Mouse (Mus musculus): ENCODE data around the gene Tmem243. TPM values are rescaled to one million over a fixed set of nuclear protein-coding genes. Genes with fewer than 3 reads are reported as not detected.

Gene Tmem243
- polyA plus RNA-seq, 1 experiment from 2014 or later, result 11.8 TPM

Other genes starting within 250 kb of the Tmem243 start
- 0.26 and 1.1 TPM in 2 replicates for gene Abcb4, start 207.0 kb upstream of the Tmem243 start, polyA plus RNA-seq (2016; fragmentation: Nextera tagmentation; extraction: Ambion mirVana)
- 36.7 and 37.5 TPM in 2 replicates for gene Crot, start 103.3 kb upstream of the Tmem243 start, polyA plus RNA-seq (2016; fragmentation: Nextera tagmentation; extraction: Ambion mirVana)
- 37.6 and 39.4 TPM in 2 replicates for gene Dmtf1, start 61.1 kb downstream of the Tmem243 start, polyA plus RNA-seq (2016; fragmentation: Nextera tagmentation; extraction: Ambion mirVana)
- gene 9330182L06Rik, start 165.4 kb downstream of the Tmem243 start, polyA plus RNA-seq (2016; fragmentation: Nextera tagmentation; extraction: Ambion mirVana), result 2.5 and 2.6 TPM in 2 replicates

Measured in heart, embryonic 12.5 days (tissue).